Mouse (Mus musculus) heart, adult 2 months (tissue): ENCODE data around the gene Camkk2. TPM values are rescaled to one million over a fixed set of nuclear protein-coding genes. Genes with fewer than 3 reads are reported as not detected.
A peak's percentile ranks its signal among the peaks of the same experiment; 100 is the strongest.

Experiments
- DNase-seq, 2 experiments: peaks; one replicate each; pipeline ENCODE4 v3.0.0; 2021
- H3K27ac ChIP-seq: fragments of 200-600 bp; 2 replicates; pipeline ENCODE4 v1.8.1; 2022
- H3K27me3 ChIP-seq: fragments of 200-500 bp; 2 replicates; pipeline ENCODE4 v1.6.1; 2012; ENCODE audit warnings: mild to moderate bottlenecking, low read length, inconsistent platforms, mixed read lengths; ENCODE audit not compliant: control insufficient read depth, insufficient read depth
- H3K36me3 ChIP-seq: fragments of 200-500 bp; 2 replicates; pipeline ENCODE4 v1.6.1; 2012; ENCODE audit warnings: low read length, inconsistent platforms; ENCODE audit not compliant: control insufficient read depth, insufficient read depth
- H3K4me1 ChIP-seq: fragments of 200-500 bp; 2 replicates; pipeline ENCODE4 v1.6.1; 2011; ENCODE audit warnings: low read length; ENCODE audit not compliant: control insufficient read depth, insufficient read depth
- H3K4me3 ChIP-seq: fragments of 200-600 bp; 2 replicates; pipeline ENCODE4 v1.8.1; 2022
- H3K79me2 ChIP-seq: fragments of 200-500 bp; replicated peaks from 2 replicates; pipeline ENCODE4 v1.6.1; 2012; ENCODE audit warnings: mild to moderate bottlenecking, inconsistent platforms, low read length, moderate library complexity, mixed read lengths; ENCODE audit not compliant: control insufficient read depth, insufficient read depth
- H3K9ac ChIP-seq: fragments of 200-500 bp; 2 replicates; pipeline ENCODE4 v1.6.1; 2012; ENCODE audit warnings: low read depth, mild to moderate bottlenecking, control low read depth, inconsistent platforms, low read length, mixed read lengths
- CTCF ChIP-seq: fragments of 200-600 bp; IDR thresholded peaks from 2 replicates; pipeline ENCODE4 v1.8.1; 2022; ENCODE audit warnings: antibody characterized with exemption, mild to moderate bottlenecking, moderate library complexity
- EP300 ChIP-seq: fragments of 200-500 bp; IDR thresholded peaks from 2 replicates; pipeline ENCODE4 v1.6.1; 2011; ENCODE audit warnings: low read depth, low read length, control low read depth; ENCODE audit not compliant: insufficient read depth
- POLR2A ChIP-seq: fragments of 200-500 bp; IDR thresholded peaks from 2 replicates; pipeline ENCODE4 v1.6.1; 2011; ENCODE audit warnings: mild to moderate bottlenecking, low read depth, low read length, control low read depth; ENCODE audit not compliant: insufficient read depth
- WGBS: fragments of 180-500 bp; shearing (Covaris S2); methylation state at CpG from one replicate; pipeline ENCODE4 v1.1.7; 2018; 5-methylcytosine and 5-hydroxymethylcytosine counted together
- intact Hi-C: fragments of 180-260 bp; cut with DNase I; formaldehyde crosslinking; loops from one replicate; pipeline ENCODE4 v1.15.1; 2025
- polyA plus RNA-seq: library from polyadenylated mRNA; depleted of rRNA; stranded (reverse); fragments of >200 nt; gene quantifications from 2 replicates; pipeline ENCODE4 v1.2.3, GENCODE M21; 2012
- total RNA-seq, 2 experiments: library from RNA; stranded (reverse); gene quantifications; 2 replicates each; pipeline ENCODE4 v1.2.3; 2021

Gene Camkk2
- total and polyA plus RNA-seq, 3 experiments = 9.3 to 13.6 (median 10.2) TPM

DNA sequence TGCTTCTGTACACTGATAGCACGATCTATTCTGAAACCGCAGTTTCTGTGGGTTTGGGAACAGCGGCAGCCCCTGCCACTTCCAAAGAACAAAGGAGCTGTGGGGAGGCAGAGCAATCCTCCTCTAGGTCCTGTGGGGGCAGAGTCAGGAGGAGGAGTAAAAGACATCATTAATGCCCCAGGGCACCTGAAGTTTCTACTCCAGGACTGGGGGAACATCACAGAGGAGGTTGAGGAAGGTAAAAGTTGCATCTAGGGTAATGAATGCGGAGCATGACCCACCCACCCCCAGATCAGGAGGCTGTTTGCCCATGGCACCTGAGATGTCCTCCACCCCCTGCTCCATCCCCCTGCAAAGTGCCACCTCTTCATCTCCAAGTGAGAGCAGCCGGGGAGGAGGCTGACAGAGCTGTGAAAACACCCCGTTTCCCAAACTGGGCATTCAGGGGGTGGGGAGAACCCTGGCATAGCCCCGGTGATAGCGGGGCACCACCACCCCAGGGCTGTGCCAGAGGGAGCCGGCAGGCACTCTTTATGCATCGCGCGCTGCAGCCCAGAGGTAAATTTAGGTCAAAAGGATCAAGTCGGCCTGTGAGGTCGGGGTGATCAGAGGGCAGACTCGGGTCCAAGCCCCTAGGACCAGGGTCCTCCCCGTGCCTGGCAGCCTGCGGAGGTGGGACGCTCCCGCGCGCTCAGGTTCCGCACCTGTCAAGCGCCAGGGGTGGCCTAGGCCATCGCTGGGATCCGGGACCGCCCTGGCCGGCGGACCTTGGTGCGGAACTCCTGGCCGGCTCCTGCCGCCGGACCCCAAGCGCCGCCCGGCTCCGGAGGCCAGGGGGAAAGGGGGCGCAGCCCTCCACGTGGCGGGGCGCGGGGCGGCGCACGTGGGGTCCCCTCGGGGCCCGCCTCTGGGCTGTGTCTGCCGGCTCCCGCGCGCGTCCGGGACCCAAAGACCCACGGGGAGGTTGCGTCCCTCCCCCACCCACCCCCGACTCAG, 680 bp downstream of the Camkk2 start:
- peak in 1 of 2 experiments; percentile 69 for DNase-seq
- intact Hi-C loops = loop anchor here (5.0 kb wide), 1 partner anchor 276 kb away; the partner anchor contains the start of gene Atp2a2
- H3K36me3 ChIP-seq = no peaks in the 10 kb centered on the region
- peak overlapping the region; percentile 92 for H3K27ac ChIP-seq
- TF ChIP-seq CTCF = no peak
- no peak for TF ChIP-seq EP300
- TF ChIP-seq POLR2A = no peak
- no peaks in the 10 kb centered on the region for H3K79me2 ChIP-seq
- H3K9ac ChIP-seq = peak overlapping the region; percentile 91
- WGBS = 6% methylated on average over 44 of the region's 55 CpGs
- peak overlapping the region; percentile 87 for H3K4me3 ChIP-seq
- H3K27me3 ChIP-seq = no peaks in the 10 kb centered on the region
- H3K4me1 ChIP-seq = peaks cover 3% of the 10 kb centered on the region

DNA sequence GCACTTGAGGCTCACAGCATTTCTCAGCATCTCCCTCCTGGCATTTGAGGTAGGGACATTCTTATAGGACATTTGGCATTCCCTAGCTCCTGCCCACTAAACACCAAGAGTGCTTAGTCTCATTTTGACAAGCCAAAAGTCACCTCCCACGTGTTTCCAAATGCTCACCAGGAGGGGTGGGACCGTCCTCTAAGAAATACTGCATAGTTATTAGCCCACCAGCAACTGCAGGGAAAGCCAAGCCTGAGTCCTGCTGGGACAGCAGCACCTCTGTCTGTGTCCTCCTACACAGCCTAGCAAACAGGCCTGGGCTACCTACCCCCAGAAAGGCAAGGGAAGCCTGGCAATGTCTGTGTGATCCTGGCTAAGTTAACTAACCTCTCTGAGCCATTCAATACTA, 1.9 kb downstream of the Camkk2 start:
- H3K9ac ChIP-seq = no peak overlapping the region
- 63% methylated on average over 2 of the region's 2 CpGs for WGBS
- intact Hi-C loops = loop anchor here (5.0 kb wide), 1 partner anchor 275 kb away; the partner anchor contains the start of gene Atp2a2
- DNase-seq = no peak
- H3K4me3 ChIP-seq = no peak overlapping the region
- peaks cover 3% of the 10 kb centered on the region for H3K4me1 ChIP-seq
- no peaks in the 10 kb centered on the region for H3K79me2 ChIP-seq
- H3K27ac ChIP-seq = no peak overlapping the region
- no peaks in the 10 kb centered on the region for H3K27me3 ChIP-seq
- H3K36me3 ChIP-seq = no peaks in the 10 kb centered on the region
- TF ChIP-seq EP300 (no peak), POLR2A (no peak), CTCF (no peak)

DNA sequence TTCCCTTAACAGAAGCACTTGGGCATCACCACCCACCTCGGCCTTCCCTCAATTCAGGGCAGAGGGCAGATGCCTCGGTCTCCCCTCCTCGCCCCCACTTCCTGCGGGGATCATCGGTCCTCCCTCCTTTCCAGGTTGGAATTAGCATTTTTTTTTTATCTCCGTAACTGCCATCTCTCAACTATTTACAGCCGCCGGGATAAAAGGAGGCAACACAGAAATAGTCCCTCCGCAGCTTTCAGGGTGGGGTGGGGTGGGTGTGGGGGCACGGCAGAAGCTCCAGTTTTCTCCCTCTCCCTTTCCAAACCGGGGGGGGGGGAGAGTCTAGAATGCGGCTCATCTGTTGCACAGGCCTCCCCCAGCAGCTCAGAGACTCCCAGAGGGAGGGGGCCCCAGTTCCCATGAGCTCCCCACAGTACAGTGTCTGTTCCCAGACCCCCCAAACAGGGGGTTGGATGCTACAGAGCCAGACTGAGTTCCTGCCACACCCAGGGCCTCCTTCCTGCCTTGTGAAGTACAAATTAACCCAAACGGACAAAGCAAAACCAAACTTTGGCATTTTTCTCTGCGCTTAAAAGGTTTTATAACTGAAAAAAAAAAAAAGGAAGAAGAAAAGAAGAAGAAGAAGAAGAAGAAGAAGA, 3.4 kb downstream of the Camkk2 start:
- H3K27ac ChIP-seq = no peak overlapping the region
- DNase-seq = no peak
- H3K36me3 ChIP-seq = no peaks in the 10 kb centered on the region
- H3K9ac ChIP-seq = no peak overlapping the region
- TF ChIP-seq POLR2A (no peak), CTCF (no peak), EP300 (no peak)
- H3K4me3 ChIP-seq = no peak overlapping the region
- peaks cover 9% of the 10 kb centered on the region for H3K4me1 ChIP-seq
- 52% methylated on average over 14 of the region's 14 CpGs for WGBS
- intact Hi-C loops = loop anchor here (5.0 kb wide), 1 partner anchor 273 kb away; the partner anchor contains the start of gene Atp2a2
- no peaks in the 10 kb centered on the region for H3K79me2 ChIP-seq
- H3K27me3 ChIP-seq = no peaks in the 10 kb centered on the region

DNA sequence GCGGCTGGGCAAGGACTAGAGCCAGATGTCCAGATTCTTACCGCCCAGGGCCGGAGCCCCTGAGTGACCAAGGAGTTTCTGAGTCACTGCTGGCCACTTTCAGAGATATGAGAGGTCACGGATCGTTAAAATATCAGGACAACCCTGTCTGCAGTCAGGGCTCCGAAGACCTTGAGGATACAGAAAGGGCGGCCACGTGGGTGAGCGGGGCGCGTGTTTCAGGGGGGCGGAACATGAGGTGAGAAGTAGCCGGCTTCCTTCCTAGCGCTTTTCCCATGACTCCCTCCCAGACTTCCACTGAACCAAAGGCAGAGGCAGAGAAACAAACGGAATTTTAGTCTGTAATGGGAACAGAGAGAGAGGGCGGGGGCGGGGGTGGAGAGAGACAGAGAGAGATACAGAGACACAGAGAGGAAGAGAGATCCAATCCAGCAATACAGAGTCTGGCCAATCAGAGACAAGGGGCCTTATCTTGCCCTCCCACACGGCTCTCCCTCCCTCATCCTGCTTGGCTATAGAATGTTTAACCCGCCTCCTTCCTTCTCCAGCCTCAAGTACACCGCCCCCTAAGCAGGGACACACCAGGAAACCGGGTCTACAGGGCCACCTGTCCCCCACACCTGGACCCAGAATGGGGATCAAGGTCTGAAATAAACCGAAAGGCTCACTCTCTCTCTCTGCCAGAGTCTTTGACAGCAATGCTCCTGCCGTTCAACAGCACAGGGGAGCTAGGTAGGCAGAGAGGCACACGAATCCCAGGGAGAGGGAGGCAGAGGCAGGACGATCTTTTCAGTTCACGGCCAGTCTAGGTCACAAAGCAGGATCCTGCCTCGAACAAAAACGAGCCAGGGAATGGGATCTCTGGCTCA, 4.2 kb downstream of the Camkk2 start:
- intact Hi-C loops = loop anchor here (5.0 kb wide), 1 partner anchor 273 kb away; the partner anchor contains the start of gene Atp2a2
- H3K79me2 ChIP-seq = no peaks in the 10 kb centered on the region
- 35% methylated on average over 28 of the region's 28 CpGs for WGBS
- no peak overlapping the region for H3K9ac ChIP-seq
- TF ChIP-seq POLR2A (no peak), EP300 (no peak), CTCF (no peak)
- DNase-seq = peak; percentile 40 to 44
- H3K4me3 ChIP-seq = no peak overlapping the region
- no peak overlapping the region for H3K27ac ChIP-seq
- H3K4me1 ChIP-seq = peaks cover 13% of the 10 kb centered on the region
- H3K27me3 ChIP-seq = no peaks in the 10 kb centered on the region
- no peaks in the 10 kb centered on the region for H3K36me3 ChIP-seq

DNA sequence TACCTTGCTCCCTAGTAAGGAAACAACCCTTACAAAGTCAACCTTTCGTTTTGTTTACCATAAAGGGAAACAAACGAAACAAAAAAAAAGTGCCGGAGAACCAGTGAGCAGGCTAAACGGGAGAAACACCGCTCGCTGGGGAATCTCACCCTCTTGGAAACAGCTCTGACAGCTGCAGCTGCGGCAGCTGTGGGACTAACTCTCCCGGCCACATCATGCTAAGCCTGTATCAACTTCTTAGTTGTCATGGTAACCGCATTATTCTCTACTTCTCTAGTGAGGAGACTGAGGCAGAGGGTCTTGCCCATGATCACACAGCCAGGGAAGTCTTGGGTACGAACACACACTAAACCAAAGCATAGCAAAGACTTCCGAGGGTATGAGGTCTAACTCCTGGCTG, 5.5 kb downstream of the Camkk2 start:
- H3K9ac ChIP-seq = no peak overlapping the region
- no peak overlapping the region for H3K27ac ChIP-seq
- no peak for TF ChIP-seq CTCF
- no peaks in the 10 kb centered on the region for H3K36me3 ChIP-seq
- peaks cover 13% of the 10 kb centered on the region for H3K4me1 ChIP-seq
- DNase-seq = peak; percentile 16 to 24
- no peaks in the 10 kb centered on the region for H3K79me2 ChIP-seq
- no peaks in the 10 kb centered on the region for H3K27me3 ChIP-seq
- WGBS = 91% methylated on average over 11 of the region's 11 CpGs
- intact Hi-C loops = no loop called here
- no peak overlapping the region for H3K4me3 ChIP-seq
